Mouse (Mus musculus) liver, adult 10 weeks (tissue): ENCODE data around the gene Opa3. TPM values are rescaled to one million over a fixed set of nuclear protein-coding genes. Genes with fewer than 3 reads are reported as not detected.

Source experiments
- polyA plus RNA-seq: library from polyadenylated mRNA; stranded (reverse); fragments of 350-450 nt; fragmentation: Illumina TruSeq; extraction: RNeasy Lipid Tissue Mini Kit (QIAGEN cat#74804); gene quantifications from one replicate; pipeline ENCODE4 v1.2.3, GENCODE M21; 2014; ENCODE audit warnings: low read depth, low replicate concordance

Opa3 gene
- polyA plus RNA-seq, result 10.4 TPM

DNA sequence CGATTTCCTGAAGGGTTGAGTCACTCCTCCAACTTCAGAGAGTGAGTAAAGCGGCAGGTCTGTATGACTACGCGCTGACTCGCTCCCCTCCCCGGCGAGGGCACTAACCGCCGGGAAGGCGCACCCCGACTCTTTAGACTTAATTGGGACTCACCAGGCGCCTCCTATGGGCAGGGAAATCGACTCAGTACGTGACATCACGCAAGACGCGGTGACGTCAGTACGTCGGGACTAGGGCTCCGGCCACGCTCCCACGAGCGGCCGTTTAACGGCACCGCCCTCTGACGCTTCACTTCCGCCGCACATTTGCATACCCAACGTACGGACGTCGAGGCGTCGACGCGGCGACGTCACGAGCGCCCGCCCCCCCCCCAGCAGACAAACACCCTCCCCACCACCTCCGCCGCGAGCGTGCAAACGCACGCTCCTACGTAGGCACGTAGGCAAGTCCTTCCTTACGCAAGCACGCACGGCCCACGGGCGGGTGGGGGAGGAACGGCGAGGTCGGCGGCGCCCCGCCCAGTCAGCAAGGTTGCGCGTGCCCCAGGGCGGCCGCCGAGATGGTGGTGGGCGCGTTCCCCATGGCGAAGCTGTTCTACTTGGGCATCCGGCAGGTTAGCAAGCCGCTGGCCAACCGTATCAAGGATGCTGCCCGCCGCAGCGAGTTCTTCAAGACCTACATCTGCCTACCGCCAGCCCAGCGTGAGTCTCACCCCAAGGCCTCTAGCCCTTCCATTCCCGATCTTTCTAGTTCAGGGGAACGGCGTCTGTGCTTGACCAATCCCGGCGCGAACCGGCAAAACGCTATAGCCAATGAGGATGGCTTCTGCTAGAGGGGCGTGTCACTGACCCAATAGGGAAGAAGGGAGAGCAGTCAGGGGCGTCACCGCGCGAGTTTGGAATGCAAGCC lies at the start of gene Opa3:
TSS of gene Opa3 (plus strand) at position 452 of the 910 bp plus-strand sequence.

DNA sequence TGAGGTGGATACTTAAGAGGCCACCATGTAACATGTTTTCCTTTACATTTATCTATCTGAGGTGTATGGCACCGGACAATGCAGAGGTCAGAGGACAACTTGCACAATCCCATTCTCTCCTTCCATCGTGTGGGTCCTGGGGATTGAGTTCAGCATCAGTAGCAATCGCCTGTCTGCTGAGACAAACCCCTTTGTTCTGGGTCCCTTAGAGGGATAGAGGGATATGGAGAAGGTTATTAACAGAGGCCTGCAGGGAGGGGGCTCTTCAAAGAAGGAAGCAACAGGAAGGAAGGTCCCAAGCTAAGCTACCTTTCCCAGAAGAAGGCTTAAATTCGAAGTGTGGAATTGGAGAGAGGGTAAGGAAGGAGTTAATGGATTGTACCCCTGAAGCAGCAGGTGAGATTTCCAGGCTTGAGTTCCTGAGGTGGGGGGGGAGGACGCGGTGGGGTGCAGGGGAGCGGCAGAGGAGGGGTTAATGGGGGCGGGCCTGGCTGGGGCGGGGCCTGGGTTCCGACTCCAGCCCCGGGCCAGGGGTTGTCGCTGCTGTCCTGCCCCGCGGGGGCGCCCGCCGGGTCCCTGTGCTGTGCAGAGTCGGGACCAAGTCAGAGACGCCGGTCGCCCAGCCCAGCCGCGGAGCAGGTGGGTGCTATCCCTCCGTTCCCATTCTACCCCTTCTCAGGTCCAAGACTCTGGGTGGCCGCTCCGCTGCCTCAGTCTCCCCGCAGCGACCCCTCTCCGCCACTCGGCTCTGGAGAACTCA lies 16.0 kb upstream of the Opa3 start, which contains the start of gene Gpr4:
TSS of gene Gpr4 (plus strand) at position 543 of the 760 bp plus-strand sequence.

GRCm38 (mm10) chr7:19271238-19272172 lies 43.4 kb downstream of the Opa3 start, which contains the start of gene Vasp:
Gene Vasp (minus strand): TSS chr7:19271817.

GRCm38 (mm10) chr7:19279581-19280114 lies 51.5 kb downstream of the Opa3 start, which contains the start of gene Ppm1n:
Gene Ppm1n (minus strand): TSS chr7:19280064.

GRCm38 (mm10) chr7:19282385-19282784 lies 54.3 kb downstream of the Opa3 start, which contains the start of gene Rtn2:
Gene Rtn2 (plus strand): TSS chr7:19282624.

Other genes with a start within 250 kb of the Opa3 start
- not detected for gene Nanos2, start 240.9 kb upstream of the Opa3 start, polyA plus RNA-seq
- gene Mypop, start 237.1 kb upstream of the Opa3 start, polyA plus RNA-seq, result not detected
- 1.2 TPM for gene Irf2bp1, start 224.3 kb upstream of the Opa3 start, polyA plus RNA-seq
- gene Foxa3, start 204.8 kb upstream of the Opa3 start, polyA plus RNA-seq, result 12.5 TPM
- 3.7 TPM for gene Sympk, start 204.0 kb upstream of the Opa3 start, polyA plus RNA-seq
- gene Rsph6a, start 173.6 kb upstream of the Opa3 start, polyA plus RNA-seq, result not detected
- 0.72 TPM for gene Dmwd, start 152.1 kb upstream of the Opa3 start, polyA plus RNA-seq
- 2.7 TPM for gene Dmpk, start 144.5 kb upstream of the Opa3 start, polyA plus RNA-seq
- gene Six5, start 133.7 kb upstream of the Opa3 start, polyA plus RNA-seq, result 0.45 TPM
- not detected for gene Gm4969, start 110.0 kb upstream of the Opa3 start, polyA plus RNA-seq
- 0.26 TPM for gene Fbxo46, start 108.5 kb upstream of the Opa3 start, polyA plus RNA-seq
- 5.7 TPM for gene Qpctl, start 79.0 kb upstream of the Opa3 start, polyA plus RNA-seq
- gene Snrpd2, start 78.6 kb upstream of the Opa3 start, polyA plus RNA-seq, result 1.4 TPM
- not detected for gene Gipr, start 62.2 kb upstream of the Opa3 start, polyA plus RNA-seq
- gene Eml2, start 51.9 kb upstream of the Opa3 start, polyA plus RNA-seq, result 0.19 TPM
- 0.34 TPM for gene Gpr4, start 15.8 kb upstream of the Opa3 start, polyA plus RNA-seq
- gene Vasp, start 43.5 kb downstream of the Opa3 start, polyA plus RNA-seq, result 7.0 TPM
- not detected for gene Ppm1n, start 51.7 kb downstream of the Opa3 start, polyA plus RNA-seq
- not detected for gene Rtn2, start 54.3 kb downstream of the Opa3 start, polyA plus RNA-seq
- gene Fosb, start 81.7 kb downstream of the Opa3 start, polyA plus RNA-seq, result 0.21 TPM
- 1.9 TPM for gene Ercc1, start 116.4 kb downstream of the Opa3 start, polyA plus RNA-seq
- gene Cd3eap, start 131.1 kb downstream of the Opa3 start, polyA plus RNA-seq, result 0.95 TPM
- 0.29 TPM for gene Ppp1r13l, start 131.4 kb downstream of the Opa3 start, polyA plus RNA-seq
- 0.40 TPM for gene Ercc2, start 153.7 kb downstream of the Opa3 start, polyA plus RNA-seq
- gene Klc3, start 175.8 kb downstream of the Opa3 start, polyA plus RNA-seq, result not detected
- gene Ckm, start 176.4 kb downstream of the Opa3 start, polyA plus RNA-seq, result not detected
- 0.82 TPM for gene Mark4, start 230.5 kb downstream of the Opa3 start, polyA plus RNA-seq
- 0.34 TPM for gene Exoc3l2, start 235.0 kb downstream of the Opa3 start, polyA plus RNA-seq